Comparison of ENCODE assay signal across 32 mouse cellular contexts in the genomic region with DNA sequence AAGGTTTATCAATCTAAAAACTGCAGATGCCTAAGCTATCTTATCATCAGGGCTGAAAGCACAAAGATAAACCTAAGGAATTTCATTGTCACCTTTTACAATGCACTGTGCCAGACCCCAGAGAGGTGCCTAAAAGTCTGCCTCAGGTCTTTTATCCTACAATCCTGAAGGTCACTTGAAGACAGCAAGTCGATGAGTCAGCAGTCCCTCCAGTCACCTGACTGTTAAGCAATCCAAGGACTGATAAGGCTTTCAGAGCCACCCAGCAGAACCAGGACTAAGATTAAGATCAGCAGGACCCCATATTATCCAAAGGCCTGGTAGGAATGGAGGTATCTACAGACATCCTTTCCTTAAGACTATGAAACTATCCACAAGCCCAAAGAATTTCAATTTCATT. TPM values are rescaled to one million over a fixed set of nuclear protein-coding genes. Genes with fewer than 3 reads are reported as not detected.
DNase-seq lines count a peak whose midpoint lies in the region; ATAC-seq and TF ChIP-seq lines count a peak whose summit lies in the region.
"Had no signal": no experiment of that assay in that cellular context is flagged by ENCODE, and none has a peak within 500 bp of the region (broad histone marks: within the 10 kb centered on the region; RNA-seq: fewer than 3 reads in every experiment).

No protein-coding gene starts in this region.

- TF ChIP-seq CTCF in stomach, postnatal 0 days (IDR thresholded peaks at IDR 0.05; ENCODE audit: low read depth): no peak

- H3K27ac ChIP-seq in liver, embryonic 13.5 days: no peak overlapping the region
- H3K27ac ChIP-seq in liver, embryonic 11.5 days (ENCODE audit: low read depth, low read length): no peak overlapping the region
- H3K27ac ChIP-seq in stomach, postnatal 0 days (replicated peaks): no peak overlapping the region
- H3K27ac ChIP-seq: forebrain, embryonic 13.5 days; heart, embryonic 15.5 days; hindbrain, embryonic 15.5 days; lung, embryonic 15.5 days had no signal

- 18% methylated on average over 1 of the region's 1 CpGs for WGBS in liver, embryonic 13.5 days (ENCODE audit: insufficient replicate concordance)
- 28% methylated on average over 1 of the region's 1 CpGs for WGBS in liver, embryonic 11.5 days
- WGBS in stomach, postnatal 0 days: 40% methylated on average over 1 of the region's 1 CpGs

- H3K36me3 ChIP-seq in liver, embryonic 13.5 days: peaks cover 25% of the 10 kb centered on the region; the same call in 1 of the 2 replicates
- no peaks in the 10 kb centered on the region; the same call in 1 of the 2 replicates for H3K36me3 ChIP-seq in liver, embryonic 11.5 days (ENCODE audit: control insufficient read depth, insufficient read depth, low read length)
- no peaks in the 10 kb centered on the region for H3K36me3 ChIP-seq in stomach, postnatal 0 days (ENCODE audit: control insufficient read depth, insufficient read depth, low read length)
- H3K36me3 ChIP-seq: heart, embryonic 15.5 days; hindbrain, embryonic 15.5 days had no signal

- peaks cover 5% of the 10 kb centered on the region for H3K4me1 ChIP-seq in liver, embryonic 13.5 days (replicated peaks)
- no peaks in the 10 kb centered on the region for H3K4me1 ChIP-seq in liver, embryonic 11.5 days (replicated peaks; ENCODE audit: control insufficient read depth, insufficient read depth, low read length)
- H3K4me1 ChIP-seq in stomach, postnatal 0 days (replicated peaks; ENCODE audit: control insufficient read depth, insufficient read depth): no peaks in the 10 kb centered on the region
- H3K4me1 ChIP-seq: forebrain, embryonic 13.5 days; hindbrain, embryonic 15.5 days; lung, embryonic 15.5 days had no signal

- no peak for ATAC-seq in liver, embryonic 13.5 days (ENCODE audit: low read depth)
- ATAC-seq in liver, embryonic 11.5 days (replicated peaks; ENCODE audit: low FRiP score): no peak
- ATAC-seq in megakaryocyte-erythroid progenitor cell, adult 5-6 weeks (replicated peaks; ENCODE audit: low FRiP score, low TSS enrichment, poor library complexity, severe bottlenecking): 0 out of 2 replicates have a peak, but pooled peaks have one; percentile 44
- no peak for ATAC-seq in stomach, postnatal 0 days (ENCODE audit: low FRiP score, low TSS enrichment)
- ATAC-seq: activated CD4-positive, CD25-positive, alpha-beta regulatory T cell, adult 4 months; forebrain, embryonic 13.5 days had no signal

- no peaks in the 10 kb centered on the region for H3K9me3 ChIP-seq in liver, embryonic 13.5 days (replicated peaks)
- H3K9me3 ChIP-seq in liver, embryonic 11.5 days (ENCODE audit: control insufficient read depth, low read length): no peaks in the 10 kb centered on the region
- H3K9me3 ChIP-seq in stomach, postnatal 0 days (ENCODE audit: control insufficient read depth, low read length): no peaks in the 10 kb centered on the region
- H3K9me3 ChIP-seq: forebrain, embryonic 13.5 days; heart, embryonic 15.5 days; hindbrain, embryonic 15.5 days; lung, embryonic 15.5 days had no signal

- no peaks in the 10 kb centered on the region for H3K27me3 ChIP-seq in liver, embryonic 13.5 days
- H3K27me3 ChIP-seq in liver, embryonic 11.5 days (replicated peaks; ENCODE audit: control insufficient read depth, insufficient read depth, low read length): no peaks in the 10 kb centered on the region
- H3K27me3 ChIP-seq in stomach, postnatal 0 days (ENCODE audit: control insufficient read depth, insufficient read depth, low read length): no peaks in the 10 kb centered on the region
- H3K27me3 ChIP-seq: CH12.LX; forebrain, embryonic 13.5 days; heart, embryonic 15.5 days; hindbrain, embryonic 15.5 days; lung, embryonic 15.5 days had no signal

- no peak overlapping the region for H3K4me2 ChIP-seq in liver, embryonic 13.5 days
- no peak overlapping the region for H3K4me2 ChIP-seq in liver, embryonic 11.5 days
- H3K4me2 ChIP-seq in stomach, postnatal 0 days (replicated peaks; ENCODE audit: low read depth): no peak overlapping the region
- H3K4me2 ChIP-seq: forebrain, embryonic 13.5 days; heart, embryonic 15.5 days; hindbrain, embryonic 15.5 days; lung, embryonic 15.5 days had no signal

- no peak for TF ChIP-seq EP300 in stomach, postnatal 0 days (optimal IDR thresholded peaks at IDR 0.05)

- no peak overlapping the region for H3K9ac ChIP-seq in liver, embryonic 13.5 days
- no peak overlapping the region for H3K9ac ChIP-seq in liver, embryonic 11.5 days (ENCODE audit: low read depth, low read length)
- H3K9ac ChIP-seq in stomach, postnatal 0 days (ENCODE audit: low read length): no peak overlapping the region
- H3K9ac ChIP-seq: forebrain, embryonic 13.5 days; heart, embryonic 15.5 days; hindbrain, embryonic 15.5 days; lung, embryonic 15.5 days had no signal

- no peak overlapping the region for H3K4me3 ChIP-seq in liver, embryonic 13.5 days (replicated peaks)
- no peak overlapping the region for H3K4me3 ChIP-seq in liver, embryonic 11.5 days (ENCODE audit: low read depth, low read length)
- H3K4me3 ChIP-seq in stomach, postnatal 0 days (ENCODE audit: low read depth, low read length): no peak overlapping the region
- H3K4me3 ChIP-seq: forebrain, embryonic 13.5 days; heart, embryonic 15.5 days; hindbrain, embryonic 15.5 days; lung, embryonic 15.5 days had no signal

- DNase-seq in adrenal gland, adult 2 months: peak; percentile 65
- DNase-seq in adrenal gland, adult 18-20 months (ENCODE audit: low spot score in 2 of 2): no peak
- DNase-seq in liver, embryonic 13.5 days: peak; percentile 0
- DNase-seq in liver, embryonic 11.5 days (ENCODE audit: low spot score): no peak
- peak; percentile 29 for DNase-seq in adrenal gland, postnatal 14 days
- no peak for DNase-seq in lung, postnatal 4 days
- no peak for DNase-seq in stomach, postnatal 0 days (ENCODE audit: low spot score)
- DNase-seq: cerebellum, adult 8-10 months; gastrocnemius, postnatal 14 days; heart, postnatal 4 days; kidney, adult 11 months; kidney, postnatal 10 days; midbrain, embryonic 14.5 days; spleen, adult 18-20 months; thymus, adult 18-20 months had no signal

RNA-seq across cellular contexts. Expression of a gene that starts 46.1 kb away (rescaled TPM):
- total RNA-seq in adrenal gland, adult 2 months (2021): not detected
- polyA plus RNA-seq in adrenal gland, adult 2 months (2012; rRNA removed): not detected in 2 replicates
- total RNA-seq in adrenal gland, adult 18-20 months (2021): not detected
- polyA plus RNA-seq in liver, embryonic 13.5 days (2015; fragmentation: Nextera tagmentation; extraction: Ambion mirVana): not detected in 2 replicates
- polyA plus RNA-seq in liver, embryonic 11.5 days (2014; fragmentation: Nextera tagmentation; extraction: Ambion mirVana): not detected in 2 replicates
- not detected in 2 replicates for total RNA-seq in adrenal gland, postnatal 14 days (2021)
- total RNA-seq in megakaryocyte-erythroid progenitor cell, adult 5-6 weeks (2014; fragmentation: Nextera tagmentation): not detected in 2 replicates
- total RNA-seq in megakaryocyte-erythroid progenitor cell, adult 5-6 weeks (2017): not detected in 2 replicates
- not detected in 2 replicates for polyA plus RNA-seq in stomach, postnatal 0 days (2015; fragmentation: Nextera tagmentation; extraction: Ambion mirVana)
- total RNA-seq: common myeloid progenitor, adult 5-6 weeks; gastrocnemius, postnatal 14 days; heart, adult 8-10 months; heart, postnatal 4 days; layer of hippocampus, adult 18-20 months; layer of hippocampus, postnatal 25 days; left cerebral cortex, postnatal 14 days; megakaryocyte, adult 5-6 weeks had no signal
- polyA plus RNA-seq: activated CD4-positive, CD25-positive, alpha-beta regulatory T cell, adult 4 months; embryonic facial prominence, embryonic 11.5 days; forebrain, embryonic 13.5 days; heart, embryonic 15.5 days; hindbrain, embryonic 15.5 days; limb, embryonic 14.5 days; lung, embryonic 15.5 days; midbrain, embryonic 14.5 days; neural tube, embryonic 14.5 days; stomach, embryonic 14.5 days had no signal

Comparison
In these comparisons a context has a peak if more than half of its experiments do, and no peak if none do; other contexts are left out.
1. DNase-seq: peak in adrenal gland, adult 2 months (single experiment), liver, embryonic 13.5 days (single experiment) and adrenal gland, postnatal 14 days (single experiment); none in adrenal gland, adult 18-20 months (0 of 2), liver, embryonic 11.5 days (single experiment), lung, postnatal 4 days (0 of 2) and stomach, postnatal 0 days (single experiment).